Mouse (Mus musculus): ENCODE measurements at regions not wholly inside any gene's neighbourhood (a gene's known extent, or its start where the extent isn't known, plus 50 kb on each side); places are given as distances from the start of the nearest gene placed in this dataset.

- DNase-seq (ENCODE audit: low read depth, low spot score) = no peak
Observed at GRCm38 (mm10) chrX:129272135-129272534, 477.4 kb upstream of the Diaph2 start.

GRCm38 (mm10) chrX:129303987-129304386 is 445.6 kb upstream of the Diaph2 start:
- DNase-seq (ENCODE audit: low read depth, low spot score) = peak; percentile 16

- no peak for DNase-seq (ENCODE audit: low read depth, low spot score)
Observed at GRCm38 (mm10) chrX:129309380-129309779, 440.2 kb upstream of the Diaph2 start.

- no peak for DNase-seq (ENCODE audit: low read depth, low spot score)
Observed at GRCm38 (mm10) chrX:129329441-129329840, 420.1 kb upstream of the Diaph2 start.

GRCm38 (mm10) chrX:129332810-129333209 is 416.7 kb upstream of the Diaph2 start:
- no peak for DNase-seq (ENCODE audit: low read depth, low spot score)

Measured in retina, adult 2 months (tissue).